Mouse (Mus musculus) ovary, postnatal 10 days (tissue): Measurements from ENCODE around the gene Rab8a.
"Not testable (repeated sequence)": the region's sequence is repeated elsewhere in the genome, so short reads cannot be mapped to it uniquely, and the experiment has no call there.

Source experiments
- DNase-seq: peaks from one replicate; pipeline ENCODE4 v3.0.0; 2022; ENCODE audit warnings: low spot score

Rab8a gene

GRCm38 (mm10) chr8:72160707-72161697 lies at the start of gene Rab8a:
Rab8a (plus strand) TSS chr8:72161200.
- DNase-seq = peak; percentile 100

- DNase-seq = no peak
Observed at GRCm38 (mm10) chr8:72112486-72112885, 48.5 kb upstream of the Rab8a start.

- DNase-seq = no peak
Observed at GRCm38 (mm10) chr8:72115202-72115601, 45.8 kb upstream of the Rab8a start.

- no peak for DNase-seq
Observed at GRCm38 (mm10) chr8:72118616-72119015, 42.4 kb upstream of the Rab8a start.

DNA sequence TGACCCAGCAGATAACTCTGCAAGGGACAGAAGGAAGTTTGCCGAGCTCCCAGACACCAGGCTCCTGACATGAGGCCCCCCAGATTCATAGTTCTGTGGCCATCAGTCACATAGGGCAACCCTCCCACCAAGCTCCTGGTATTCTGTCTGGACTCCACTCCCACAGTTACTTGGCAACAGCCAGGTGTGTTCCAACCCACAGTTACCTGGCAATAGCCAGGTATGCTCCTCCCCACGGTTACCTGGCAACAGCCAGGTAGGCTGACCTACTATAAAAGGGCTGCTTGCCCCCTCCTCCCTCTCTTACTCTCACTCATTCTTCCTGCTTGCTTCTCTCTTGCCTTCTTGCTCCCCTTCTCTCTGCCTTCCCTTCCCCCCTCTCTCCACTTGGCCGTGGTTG lies 39.5 kb upstream of the Rab8a start:
- DNase-seq = not testable (repeated sequence)

GRCm38 (mm10) chr8:72121997-72122396 lies 39.0 kb upstream of the Rab8a start:
- DNase-seq = no peak

DNA sequence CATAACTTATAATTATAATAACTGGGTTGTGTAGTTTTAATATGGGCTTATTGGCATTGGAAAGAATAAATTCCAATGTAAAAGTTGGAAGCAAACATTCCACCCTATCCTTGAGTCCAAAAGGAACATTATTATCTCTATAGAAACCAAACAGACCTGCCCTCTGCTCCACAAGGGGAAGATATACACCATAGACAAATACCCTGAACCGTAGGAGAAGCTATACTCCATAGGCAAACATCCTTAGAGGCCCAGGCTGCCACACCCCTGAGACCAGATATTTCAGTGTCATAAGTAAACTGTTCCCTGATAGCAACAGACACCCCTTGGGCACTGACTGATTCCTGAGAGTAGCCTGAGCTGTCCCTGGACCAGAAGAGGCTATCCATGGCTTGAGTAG lies 33.2 kb upstream of the Rab8a start:
- DNase-seq = no peak

DNA sequence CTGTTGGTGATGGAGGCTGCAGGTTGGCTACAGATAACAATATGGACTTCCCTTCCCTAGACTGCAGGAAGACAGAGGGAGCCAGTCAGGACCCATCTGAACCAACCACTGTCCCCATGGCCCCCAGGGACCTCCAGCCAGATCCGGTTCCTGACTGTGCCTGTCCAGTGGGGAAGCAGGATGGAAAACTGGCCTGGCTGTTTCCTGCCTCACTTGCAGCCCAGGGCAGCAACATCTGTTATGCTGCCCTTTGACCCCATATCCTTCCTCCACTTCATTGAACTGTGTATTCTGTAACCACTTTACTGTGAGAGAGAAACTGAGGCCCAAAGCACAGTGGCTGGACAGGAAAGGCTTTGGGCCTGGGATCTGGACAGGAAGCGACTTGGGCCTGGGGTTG lies 29.7 kb upstream of the Rab8a start:
- no peak for DNase-seq

GRCm38 (mm10) chr8:72131901-72132300 lies 29.1 kb upstream of the Rab8a start:
- no peak for DNase-seq

DNA sequence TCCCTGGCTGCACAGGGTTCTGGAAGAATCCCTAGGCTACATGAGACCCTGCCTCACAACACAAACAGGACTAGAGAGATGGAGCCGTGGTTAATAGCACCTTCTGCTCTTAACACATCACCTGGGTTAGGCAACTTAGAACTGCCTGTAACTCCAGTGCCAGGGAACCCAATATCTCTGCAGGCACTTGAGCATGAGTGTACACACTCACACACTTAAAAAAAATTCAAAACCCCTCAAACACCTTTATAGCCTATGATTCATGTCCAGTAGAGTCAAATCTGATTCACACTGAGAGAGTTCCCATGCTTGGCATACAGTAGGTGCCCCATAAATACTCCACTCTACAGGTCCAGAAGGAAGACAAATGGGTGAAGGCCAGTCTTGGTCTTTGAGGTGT lies 28.6 kb upstream of the Rab8a start:
- no peak for DNase-seq

- DNase-seq = no peak
Observed at GRCm38 (mm10) chr8:72132891-72133290, 28.1 kb upstream of the Rab8a start.

- no peak for DNase-seq
Observed at GRCm38 (mm10) chr8:72133507-72133906, 27.5 kb upstream of the Rab8a start.

DNA sequence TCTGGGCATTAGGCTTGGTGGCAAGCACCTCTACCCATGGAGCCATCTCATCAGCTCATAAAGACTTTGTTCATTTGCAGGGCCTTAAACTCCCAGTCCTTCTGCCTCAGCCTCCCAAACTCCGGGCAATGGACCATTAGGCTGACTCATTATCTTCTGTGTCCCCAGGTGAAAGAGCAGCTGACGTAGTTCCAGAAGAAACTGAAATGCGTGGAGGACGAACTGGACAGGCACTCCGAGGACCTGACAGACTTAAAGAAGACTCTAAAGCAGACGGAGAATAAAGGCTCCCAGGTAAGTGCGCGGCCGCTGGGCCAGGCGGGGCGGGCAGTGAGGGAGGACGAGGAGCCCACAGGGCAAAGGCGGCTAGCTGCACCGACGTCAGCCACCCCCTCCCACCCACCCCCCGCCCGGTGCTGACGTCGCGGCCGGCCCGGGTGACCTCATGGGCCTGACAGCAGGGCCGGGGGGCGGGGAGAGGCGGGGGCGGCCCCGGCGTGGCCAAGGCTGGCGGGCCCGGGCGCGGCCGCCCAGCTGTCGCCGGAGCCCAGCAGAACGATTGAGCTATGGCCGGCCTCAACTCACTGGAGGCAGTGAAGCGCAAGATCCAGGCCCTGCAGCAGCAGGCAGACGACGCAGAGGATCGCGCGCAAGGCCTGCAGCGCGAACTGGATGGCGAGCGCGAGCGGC lies 26.1 kb upstream of the Rab8a start, which contains the start of gene Tpm4:
Tpm4 (plus strand) TSS at position 220 of the 690 bp plus-strand sequence.
- DNase-seq = peak; percentile 55

- DNase-seq = peak; percentile 27
Observed at GRCm38 (mm10) chr8:72135446-72136301, 25.3 kb upstream of the Rab8a start.

GRCm38 (mm10) chr8:72136302-72136978 lies 24.6 kb upstream of the Rab8a start:
- peak; percentile 62 for DNase-seq

GRCm38 (mm10) chr8:72137431-72137830 lies 23.6 kb upstream of the Rab8a start:
- no peak for DNase-seq

GRCm38 (mm10) chr8:72138456-72138855 lies 22.5 kb upstream of the Rab8a start:
- DNase-seq = no peak

- DNase-seq = no peak
Observed at GRCm38 (mm10) chr8:72143256-72143824, 17.7 kb upstream of the Rab8a start.

DNA sequence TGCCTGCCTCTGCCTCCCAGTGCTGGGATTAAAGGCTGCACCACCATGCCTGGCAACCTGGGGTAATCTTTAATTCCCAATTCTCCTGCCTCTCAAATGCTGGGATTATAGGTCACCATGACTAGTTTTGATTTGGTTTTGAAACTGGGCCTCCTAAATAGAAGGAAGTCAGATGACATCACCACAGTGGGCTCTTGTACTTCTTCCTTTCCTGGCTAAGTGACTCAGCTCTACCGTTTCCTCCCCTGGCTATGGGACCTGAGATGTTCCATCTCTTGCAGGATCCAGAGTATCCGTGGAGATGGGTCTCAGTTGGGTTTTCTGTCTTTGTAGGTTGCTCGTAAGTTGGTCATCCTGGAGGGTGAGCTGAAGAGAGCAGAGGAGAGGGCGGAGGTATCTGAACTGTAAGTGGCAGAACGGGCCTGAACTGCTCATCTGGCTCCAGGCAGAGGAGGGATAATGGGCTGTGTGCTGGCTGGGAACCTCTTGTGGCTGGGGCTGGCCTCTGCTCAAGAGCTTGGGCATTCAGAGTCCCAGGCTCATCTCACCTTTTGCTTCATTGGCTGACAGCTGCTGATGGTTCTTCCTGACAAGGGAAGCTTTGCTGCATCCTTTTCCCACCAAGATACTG lies 16.5 kb upstream of the Rab8a start:
- no peak for DNase-seq

- DNase-seq = no peak
Observed at GRCm38 (mm10) chr8:72145511-72145910, 15.5 kb upstream of the Rab8a start.

DNA sequence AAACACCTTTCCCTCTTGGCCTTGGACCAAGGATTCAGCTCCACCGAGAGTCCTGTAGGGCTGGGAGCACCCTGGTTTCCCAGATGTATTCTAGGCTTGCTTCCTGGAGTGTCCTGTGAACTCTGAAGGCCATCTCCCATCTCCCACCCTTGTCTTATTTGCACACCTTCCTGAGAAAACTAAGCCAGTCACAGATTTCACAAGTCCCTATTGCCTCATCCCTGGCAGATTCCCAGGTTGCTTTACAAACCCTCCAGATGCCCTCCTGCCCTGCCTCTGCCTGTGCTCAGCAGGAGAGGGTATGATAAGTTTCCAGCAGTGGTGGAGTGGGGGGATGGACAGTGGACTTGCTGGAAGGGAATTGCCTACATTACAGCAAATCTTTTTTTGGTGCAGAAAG lies 14.9 kb upstream of the Rab8a start:
- no peak for DNase-seq
